Mouse (Mus musculus) cerebellum, adult 2 months (tissue): ENCODE results near the gene Zfx.

Source experiments
- CTCF ChIP-seq: fragments of 200-500 bp; IDR thresholded peaks from 2 replicates; pipeline ENCODE4 v1.5.1; 2011; ENCODE audit warnings: low read depth, mild to moderate bottlenecking, control low read depth, low read length, moderate library complexity, borderline replicate concordance; ENCODE audit not compliant: insufficient read depth
- POLR2A ChIP-seq: fragments of 200-500 bp; IDR thresholded peaks from 2 replicates; pipeline ENCODE4 v1.6.1; 2011; ENCODE audit warnings: low read length, control low read depth, borderline replicate concordance; ENCODE audit not compliant: insufficient read depth

- peak; percentile 13; the same call in 1 of the 2 replicates for TF ChIP-seq CTCF
- no peak for TF ChIP-seq POLR2A
These were observed 90.6 kb downstream of the Zfx start for GRCm38 (mm10) chrX:94032937-94033336.
